Mouse (Mus musculus): Measurements from ENCODE around the gene Wdr43. TPM values are rescaled to one million over a fixed set of nuclear protein-coding genes. Genes with fewer than 3 reads are reported as not detected.
"Not testable (repeated sequence)": the region's sequence is repeated elsewhere in the genome, so short reads cannot be mapped to it uniquely, and the experiment has no call there.

The Wdr43 gene
- polyA plus RNA-seq, 1 experiment from 2014 or later: 102 TPM

- not testable (repeated sequence) for DNase-seq (ENCODE audit: low spot score); H3K4me3 ChIP-seq; H3K27me3 ChIP-seq (ENCODE audit: low read depth, poor library complexity, severe bottlenecking); H3K4me1 ChIP-seq; H3K9me3 ChIP-seq (replicated peaks); H3K27ac ChIP-seq (replicated peaks)
- 88% methylated on average over 5 of the region's 5 CpGs for WGBS
- peaks cover 99% of the 10 kb centered on the region for H3K36me3 ChIP-seq
These were observed 23.4 kb downstream of the Wdr43 start for GRCm38 (mm10) chr17:71639056-71639455.

GRCm38 (mm10) chr17:71640421-71641085 lies 24.9 kb downstream of the Wdr43 start:
- no peaks in the 10 kb centered on the region for H3K27me3 ChIP-seq (ENCODE audit: low read depth, poor library complexity, severe bottlenecking)
- no peak overlapping the region for H3K4me3 ChIP-seq
- 91% methylated on average over 9 of the region's 9 CpGs for WGBS
- H3K27ac ChIP-seq (replicated peaks): no peak overlapping the region
- DNase-seq (ENCODE audit: low spot score): no peak
- no peaks in the 10 kb centered on the region for H3K9me3 ChIP-seq (replicated peaks)
- no peaks in the 10 kb centered on the region for H3K4me1 ChIP-seq
- peaks cover 97% of the 10 kb centered on the region for H3K36me3 ChIP-seq

- no peaks in the 10 kb centered on the region for H3K9me3 ChIP-seq (replicated peaks)
- H3K27me3 ChIP-seq (ENCODE audit: low read depth, poor library complexity, severe bottlenecking): no peaks in the 10 kb centered on the region
- H3K36me3 ChIP-seq: peaks cover 97% of the 10 kb centered on the region
- WGBS: 91% methylated on average over 3 of the region's 3 CpGs
- H3K27ac ChIP-seq (replicated peaks): no peak overlapping the region
- no peak overlapping the region for H3K4me3 ChIP-seq
- H3K4me1 ChIP-seq: no peaks in the 10 kb centered on the region
- no peak for DNase-seq (ENCODE audit: low spot score)
These were observed 26.5 kb downstream of the Wdr43 start for GRCm38 (mm10) chr17:71642190-71642589.

- Histone ChIP-seq H3K4me3 (no peak overlapping the region), H3K9me3 (replicated peaks) (no peaks in the 10 kb centered on the region), H3K27me3 (ENCODE audit: low read depth, poor library complexity, severe bottlenecking) (no peaks in the 10 kb centered on the region), H3K4me1 (no peaks in the 10 kb centered on the region), H3K36me3 (peaks cover 96% of the 10 kb centered on the region), H3K27ac (replicated peaks) (no peak overlapping the region)
- no peak for DNase-seq (ENCODE audit: low spot score)
- 95% methylated on average over 9 of the region's 9 CpGs for WGBS
These were observed 34.3 kb downstream of the Wdr43 start for GRCm38 (mm10) chr17:71650011-71650410.

DNA sequence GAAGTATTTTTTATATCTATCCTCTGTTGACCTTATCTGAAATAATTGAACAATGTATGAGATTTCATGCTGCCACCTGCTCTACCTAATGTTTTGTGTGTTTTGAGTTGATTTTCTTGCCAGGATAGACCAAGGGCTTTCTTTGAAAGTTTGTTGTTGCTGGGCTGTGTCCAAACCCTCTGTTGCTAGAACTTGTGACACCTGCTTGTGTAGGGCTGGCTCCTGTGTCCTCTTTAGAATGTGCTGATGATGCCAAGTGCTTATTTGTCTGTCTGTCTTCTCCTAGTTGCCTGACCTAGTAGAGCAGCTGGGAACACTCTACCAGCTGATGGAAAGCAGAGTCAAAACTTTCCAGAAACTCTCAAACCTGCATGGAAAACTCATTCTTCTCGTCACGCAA lies 36.8 kb downstream of the Wdr43 start:
- no peak for DNase-seq (ENCODE audit: low spot score)
- Histone ChIP-seq H3K36me3 (peaks cover 96% of the 10 kb centered on the region), H3K27ac (replicated peaks) (no peak overlapping the region), H3K4me3 (no peak overlapping the region), H3K27me3 (ENCODE audit: low read depth, poor library complexity, severe bottlenecking) (no peaks in the 10 kb centered on the region), H3K9me3 (replicated peaks) (no peaks in the 10 kb centered on the region), H3K4me1 (no peaks in the 10 kb centered on the region)
- WGBS: 92% methylated on average over 2 of the region's 2 CpGs

GRCm38 (mm10) chr17:71652934-71653333 lies 37.2 kb downstream of the Wdr43 start:
- 88% methylated on average over 5 of the region's 5 CpGs for WGBS
- peaks cover 96% of the 10 kb centered on the region for H3K36me3 ChIP-seq
- H3K4me3 ChIP-seq: no peak overlapping the region
- no peaks in the 10 kb centered on the region for H3K27me3 ChIP-seq (ENCODE audit: low read depth, poor library complexity, severe bottlenecking)
- DNase-seq (ENCODE audit: low spot score): no peak
- H3K4me1 ChIP-seq: no peaks in the 10 kb centered on the region
- no peak overlapping the region for H3K27ac ChIP-seq (replicated peaks)
- H3K9me3 ChIP-seq (replicated peaks): no peaks in the 10 kb centered on the region

DNA sequence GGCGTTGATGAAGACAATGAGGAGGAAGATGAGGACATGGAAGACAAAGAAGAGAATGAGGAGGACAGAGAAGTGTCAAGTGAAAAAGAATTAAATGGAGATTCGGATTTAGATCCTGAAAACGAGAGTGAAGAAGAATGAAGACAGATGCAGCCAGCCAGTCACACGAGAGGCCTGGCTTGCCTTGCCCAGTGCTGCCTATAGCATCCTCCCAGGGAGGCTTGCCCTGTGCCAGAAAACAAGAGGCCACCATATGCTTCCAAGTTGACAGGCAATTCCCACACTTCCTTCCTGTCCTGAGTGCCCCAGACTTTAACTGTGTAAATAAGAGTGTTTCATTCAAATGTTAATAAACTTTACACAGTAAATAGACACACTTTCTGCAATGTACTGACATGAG lies 41.8 kb downstream of the Wdr43 start:
- peaks cover 4% of the 10 kb centered on the region; the same call in 1 of the 2 replicates for H3K4me1 ChIP-seq
- no peaks in the 10 kb centered on the region for H3K27me3 ChIP-seq (ENCODE audit: low read depth, poor library complexity, severe bottlenecking)
- no peak for DNase-seq (ENCODE audit: low spot score)
- no peak overlapping the region for H3K27ac ChIP-seq (replicated peaks)
- H3K9me3 ChIP-seq (replicated peaks): no peaks in the 10 kb centered on the region
- peaks cover 69% of the 10 kb centered on the region for H3K36me3 ChIP-seq
- WGBS: 92% methylated on average over 4 of the region's 4 CpGs
- no peak overlapping the region for H3K4me3 ChIP-seq

DNA sequence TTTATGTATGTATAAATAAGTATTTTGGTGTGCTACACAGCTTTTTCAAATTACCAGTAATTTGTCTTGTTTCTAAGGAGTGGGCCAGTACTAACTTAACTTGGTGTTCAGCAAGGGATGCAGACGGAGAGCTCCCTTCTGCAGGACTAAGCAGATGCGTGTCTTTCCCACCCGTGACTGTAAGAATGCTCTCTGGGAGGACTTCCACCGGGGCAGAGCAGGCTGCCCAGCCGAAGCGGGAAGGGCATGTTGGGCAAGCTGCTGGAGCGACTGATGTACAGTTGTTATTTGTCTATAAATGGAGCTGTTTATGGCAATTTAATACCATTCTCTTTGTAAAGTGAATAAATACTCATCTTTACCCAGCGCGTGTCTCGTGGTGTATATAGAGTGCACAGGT lies 43.0 kb downstream of the Wdr43 start:
- WGBS: 93% methylated on average over 10 of the region's 10 CpGs

DNA sequence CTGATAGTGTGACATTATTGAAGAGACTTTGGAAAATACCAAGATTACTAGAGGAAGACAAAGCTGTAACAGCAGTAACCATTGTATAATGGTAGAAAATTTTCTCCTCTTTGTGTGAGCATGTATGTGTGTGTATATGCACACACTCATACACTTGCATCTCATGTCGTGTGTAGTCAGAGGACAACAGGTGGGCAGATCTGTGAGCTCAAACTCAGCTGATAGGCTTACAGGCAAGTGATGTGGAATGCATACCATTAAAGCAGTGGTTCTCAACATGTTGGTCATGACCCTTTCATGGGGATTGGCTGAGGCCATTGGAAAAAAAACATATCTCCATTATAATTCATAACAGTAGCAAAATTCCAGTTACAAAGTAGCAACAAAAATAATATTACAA lies 44.7 kb downstream of the Wdr43 start:
- 59% methylated on average over 1 of the region's 1 CpGs for WGBS
- no peaks in the 10 kb centered on the region for H3K9me3 ChIP-seq (replicated peaks)
- DNase-seq (ENCODE audit: low spot score): no peak

More for the DNA sequence above, 43.0 kb downstream of the Wdr43 start:
- no peaks in the 10 kb centered on the region for H3K27me3 ChIP-seq (ENCODE audit: low read depth, poor library complexity, severe bottlenecking)
- no peak for DNase-seq (ENCODE audit: low spot score)
- peaks cover 8% of the 10 kb centered on the region for H3K4me1 ChIP-seq
- H3K36me3 ChIP-seq: peaks cover 60% of the 10 kb centered on the region
- no peak overlapping the region for H3K4me3 ChIP-seq
- no peak overlapping the region for H3K27ac ChIP-seq (replicated peaks)
- no peaks in the 10 kb centered on the region for H3K9me3 ChIP-seq (replicated peaks)

DNA sequence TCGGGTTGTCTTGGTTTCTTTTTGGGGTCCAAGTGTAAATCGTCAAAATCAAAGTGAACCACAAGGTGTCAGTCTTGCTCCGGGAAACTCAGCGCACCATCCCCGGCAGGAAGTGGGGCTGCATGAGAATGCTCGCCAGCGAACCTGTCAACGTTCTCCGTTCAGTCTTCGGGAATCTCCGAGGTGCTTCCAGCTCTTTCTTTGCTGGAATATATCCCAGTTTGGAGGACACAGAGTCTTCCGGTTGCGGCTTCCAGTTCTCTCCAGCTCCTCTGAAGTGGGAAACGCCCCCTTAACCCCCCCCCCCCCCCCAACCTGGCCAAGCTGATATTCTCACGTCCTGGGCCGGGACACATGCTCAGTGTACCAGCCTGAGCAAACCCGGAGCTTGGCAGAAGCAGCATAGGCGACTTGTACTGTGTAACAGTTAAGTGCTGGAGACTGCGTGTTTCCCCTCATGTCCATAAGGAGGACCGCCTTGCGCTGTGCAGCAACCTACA lies 47.1 kb downstream of the Wdr43 start:
- Histone ChIP-seq H3K4me1 (peaks cover 8% of the 10 kb centered on the region), H3K27ac (replicated peaks) (no peak overlapping the region), H3K27me3 (ENCODE audit: low read depth, poor library complexity, severe bottlenecking) (no peaks in the 10 kb centered on the region), H3K4me3 (peak overlapping the region; percentile 56), H3K36me3 (peaks cover 21% of the 10 kb centered on the region), H3K9me3 (replicated peaks) (no peaks in the 10 kb centered on the region)
- DNase-seq (ENCODE audit: low spot score): peak; percentile 74
- 11% methylated on average over 21 of the region's 21 CpGs for WGBS

More for the DNA sequence above, 44.7 kb downstream of the Wdr43 start:
- peaks cover 8% of the 10 kb centered on the region for H3K4me1 ChIP-seq
- peaks cover 45% of the 10 kb centered on the region for H3K36me3 ChIP-seq
- H3K27me3 ChIP-seq (ENCODE audit: low read depth, poor library complexity, severe bottlenecking): no peaks in the 10 kb centered on the region
- no peak overlapping the region for H3K4me3 ChIP-seq
- H3K27ac ChIP-seq (replicated peaks): no peak overlapping the region

- no peak overlapping the region for H3K4me3 ChIP-seq
- H3K36me3 ChIP-seq: peaks cover 14% of the 10 kb centered on the region
- H3K27me3 ChIP-seq (ENCODE audit: low read depth, poor library complexity, severe bottlenecking): no peaks in the 10 kb centered on the region
- no peak overlapping the region for H3K27ac ChIP-seq (replicated peaks)
- H3K9me3 ChIP-seq (replicated peaks): no peaks in the 10 kb centered on the region
- WGBS: 89% methylated on average over 6 of the region's 6 CpGs
- DNase-seq (ENCODE audit: low spot score): no peak
- peaks cover 8% of the 10 kb centered on the region for H3K4me1 ChIP-seq
These were observed 47.8 kb downstream of the Wdr43 start for GRCm38 (mm10) chr17:71663491-71663890.

GRCm38 (mm10) chr17:71664172-71664571 lies 48.5 kb downstream of the Wdr43 start:
- Histone ChIP-seq H3K36me3 (peaks cover 7% of the 10 kb centered on the region; the same call in 1 of the 2 replicates), H3K4me1 (peaks cover 8% of the 10 kb centered on the region), H3K4me3 (no peak overlapping the region), H3K27ac (replicated peaks) (no peak overlapping the region), H3K27me3 (ENCODE audit: low read depth, poor library complexity, severe bottlenecking) (no peaks in the 10 kb centered on the region), H3K9me3 (replicated peaks) (no peaks in the 10 kb centered on the region)
- 93% methylated on average over 1 of the region's 1 CpGs for WGBS
- DNase-seq (ENCODE audit: low spot score): no peak

GRCm38 (mm10) chr17:71665201-71665600 lies 49.5 kb downstream of the Wdr43 start:
- WGBS: 87% methylated on average over 4 of the region's 4 CpGs
- no peaks in the 10 kb centered on the region for H3K27me3 ChIP-seq (ENCODE audit: low read depth, poor library complexity, severe bottlenecking)
- H3K4me1 ChIP-seq: peaks cover 8% of the 10 kb centered on the region
- no peak overlapping the region for H3K4me3 ChIP-seq
- no peak overlapping the region for H3K27ac ChIP-seq (replicated peaks)
- no peaks in the 10 kb centered on the region for H3K36me3 ChIP-seq
- H3K9me3 ChIP-seq (replicated peaks): no peaks in the 10 kb centered on the region
- DNase-seq (ENCODE audit: low spot score): no peak

All from midbrain, embryonic 10.5 days (tissue).